Mouse (Mus musculus) heart, embryonic 11.5 days (tissue): ENCODE measurements around the gene Desi2. TPM values are rescaled to one million over a fixed set of nuclear protein-coding genes. Genes with fewer than 3 reads are reported as not detected.
"Not testable (repeated sequence)": the region's sequence is repeated elsewhere in the genome, so short reads cannot be mapped to it uniquely, and the experiment has no call there.

Experiments used
- ATAC-seq: fragments of 200-750 bp; cut with Nextera tagmentation; replicated peaks from 2 replicates; pipeline ENCODE4 v1.8.0; 2017; ENCODE audit warnings: moderate library complexity; ENCODE audit not compliant: insufficient number of reproducible peaks, low FRiP score, low TSS enrichment
- H3K27ac ChIP-seq: fragments of 300-500 bp; sonication (generic); 2 replicates; pipeline ENCODE4 v1.5.1; 2014; ENCODE audit warnings: mild to moderate bottlenecking, low read depth, low read length
- H3K27me3 ChIP-seq: fragments of 300-500 bp; sonication (generic); 2 replicates; pipeline ENCODE4 v1.6.1; 2014; ENCODE audit warnings: mild to moderate bottlenecking, low read length, mixed read lengths; ENCODE audit not compliant: control insufficient read depth, insufficient read depth
- H3K36me3 ChIP-seq: fragments of 300-500 bp; sonication (generic); 2 replicates; pipeline ENCODE4 v1.6.1; 2014; ENCODE audit warnings: mild to moderate bottlenecking, low read length, moderate library complexity, mixed read lengths; ENCODE audit not compliant: control insufficient read depth, insufficient read depth
- H3K4me1 ChIP-seq: fragments of 300-500 bp; sonication (generic); 2 replicates; pipeline ENCODE4 v1.6.1; 2014; ENCODE audit warnings: low read length; ENCODE audit not compliant: control insufficient read depth, insufficient read depth
- H3K4me2 ChIP-seq: fragments of 300-500 bp; sonication (generic); 2 replicates; pipeline ENCODE4 v1.6.1; 2014; ENCODE audit warnings: mild to moderate bottlenecking, moderate library complexity
- H3K4me3 ChIP-seq: fragments of 300-500 bp; sonication (generic); 2 replicates; pipeline ENCODE4 v1.5.1; 2014; ENCODE audit warnings: low read depth, low read length
- H3K9ac ChIP-seq: fragments of 300-500 bp; sonication (generic); 2 replicates; pipeline ENCODE4 v1.6.1; 2014; ENCODE audit warnings: mild to moderate bottlenecking, low read depth, low read length, moderate library complexity
- H3K9me3 ChIP-seq: fragments of 300-500 bp; sonication (generic); replicated peaks from 2 replicates; pipeline ENCODE4 v1.6.1; 2016; ENCODE audit warnings: low read length; ENCODE audit not compliant: control insufficient read depth
- WGBS: fragments of 180-500 bp; shearing (Covaris S2); extraction: QIAGEN DNeasy Blood & Tissue Kit; methylation state at CpG from one replicate; pipeline ENCODE4 v1.1.7; 2014; ENCODE audit not compliant: insufficient replicate concordance; 5-methylcytosine and 5-hydroxymethylcytosine counted together
- polyA plus RNA-seq: library from polyadenylated mRNA; unstranded; fragments of >200 nt; fragmentation: Nextera tagmentation; extraction: Ambion mirVana; gene quantifications from 2 replicates; pipeline ENCODE4 v1.2.1, GENCODE M21; 2014

The Desi2 gene
- polyA plus RNA-seq, 1 experiment from 2014 or later = 22.3 TPM

DNA sequence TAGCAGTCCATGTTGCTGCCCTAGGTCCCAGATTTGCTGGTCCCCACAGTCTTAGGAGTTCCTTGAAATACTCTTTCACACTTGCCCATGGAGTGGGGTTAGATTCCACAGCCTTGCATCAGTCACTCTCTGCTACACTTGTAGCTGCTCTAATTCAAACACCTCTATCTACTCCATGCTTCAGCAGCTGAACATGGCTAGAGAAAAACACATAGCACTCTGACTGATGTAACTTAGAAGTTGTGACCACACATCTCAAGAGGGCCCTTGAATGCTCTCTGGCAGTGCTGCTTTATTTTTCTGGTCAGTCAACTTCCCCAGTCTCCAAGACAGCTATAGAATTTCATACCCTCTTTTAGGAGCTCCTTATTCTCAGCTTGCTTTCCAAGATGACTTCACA, 22.7 kb downstream of the Desi2 start:
- ATAC-seq = no peak

GRCm38 (mm10) chr1:178217157-178217556, 29.9 kb downstream of the Desi2 start:
- H3K36me3 ChIP-seq = no peaks in the 10 kb centered on the region

More for the DNA sequence above, 22.7 kb downstream of the Desi2 start:
- Histone ChIP-seq H3K36me3 (no peaks in the 10 kb centered on the region), H3K9me3 (no peaks in the 10 kb centered on the region), H3K27me3 (no peaks in the 10 kb centered on the region), H3K27ac (no peak overlapping the region), H3K4me1 (peaks cover 4% of the 10 kb centered on the region; the same call in 1 of the 2 replicates), H3K4me2 (no peak overlapping the region), H3K9ac (no peak overlapping the region), H3K4me3 (no peak overlapping the region)

DNA sequence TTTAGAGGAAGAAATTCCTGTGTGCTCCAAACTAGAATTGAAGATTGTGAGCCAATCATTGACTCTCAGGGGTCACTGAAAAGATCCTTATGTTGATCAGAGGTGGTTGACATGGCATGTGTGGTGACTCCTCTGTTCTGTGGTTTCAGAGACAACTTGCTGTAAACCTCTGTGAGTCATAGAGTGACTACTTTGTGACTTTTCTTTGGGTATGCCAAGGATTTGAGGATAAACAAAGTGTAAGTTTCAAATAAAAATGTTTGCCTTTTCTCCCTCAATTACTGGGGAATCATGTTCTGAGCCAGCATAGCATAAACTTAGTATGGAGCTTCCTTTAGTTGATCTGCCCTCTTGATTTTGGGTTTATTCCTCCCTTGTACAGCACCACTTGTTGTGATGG, 31.1 kb downstream of the Desi2 start:
- no peak for ATAC-seq
- no peak overlapping the region for H3K4me3 ChIP-seq
- no peaks in the 10 kb centered on the region for H3K9me3 ChIP-seq
- peak overlapping the region; percentile 10; the same call in 1 of the 2 replicates for H3K27ac ChIP-seq
- no peaks in the 10 kb centered on the region for H3K27me3 ChIP-seq
- no peak overlapping the region for H3K4me2 ChIP-seq
- no peak overlapping the region for H3K9ac ChIP-seq
- H3K4me1 ChIP-seq = 0 out of 2 replicates have a peak, but pooled peaks cover 2% of the 10 kb centered on the region
- no peaks in the 10 kb centered on the region for H3K36me3 ChIP-seq

More at GRCm38 (mm10) chr1:178217157-178217556, 29.9 kb downstream of the Desi2 start:
- H3K9me3 ChIP-seq = no peaks in the 10 kb centered on the region
- H3K4me2 ChIP-seq = no peak overlapping the region
- no peaks in the 10 kb centered on the region for H3K27me3 ChIP-seq
- no peak overlapping the region for H3K27ac ChIP-seq
- H3K4me1 ChIP-seq = 0 out of 2 replicates have a peak, but pooled peaks cover 2% of the 10 kb centered on the region
- H3K4me3 ChIP-seq = no peak overlapping the region
- ATAC-seq = no peak
- H3K9ac ChIP-seq = no peak overlapping the region

GRCm38 (mm10) chr1:178219166-178220077, 32.2 kb downstream of the Desi2 start:
- WGBS = 54% methylated on average over 5 of the region's 5 CpGs
- Histone ChIP-seq H3K9ac (no peak overlapping the region), H3K9me3 (no peaks in the 10 kb centered on the region), H3K36me3 (no peaks in the 10 kb centered on the region), H3K27ac (peak overlapping the region; percentile 86), H3K4me1 (0 out of 2 replicates have a peak, but pooled peaks cover 2% of the 10 kb centered on the region), H3K27me3 (no peaks in the 10 kb centered on the region), H3K4me3 (no peak overlapping the region), H3K4me2 (peak overlapping the region; percentile 39)
- ATAC-seq = no peak

GRCm38 (mm10) chr1:178228888-178229287, 41.7 kb downstream of the Desi2 start:
- H3K4me1 ChIP-seq, H3K27me3 ChIP-seq, H3K4me3 ChIP-seq, H3K27ac ChIP-seq, ATAC-seq, H3K4me2 ChIP-seq, H3K9ac ChIP-seq: not testable (repeated sequence)
- peaks cover 20% of the 10 kb centered on the region for H3K9me3 ChIP-seq
- H3K36me3 ChIP-seq = peaks cover 22% of the 10 kb centered on the region
- 77% methylated on average over 4 of the region's 4 CpGs for WGBS

DNA sequence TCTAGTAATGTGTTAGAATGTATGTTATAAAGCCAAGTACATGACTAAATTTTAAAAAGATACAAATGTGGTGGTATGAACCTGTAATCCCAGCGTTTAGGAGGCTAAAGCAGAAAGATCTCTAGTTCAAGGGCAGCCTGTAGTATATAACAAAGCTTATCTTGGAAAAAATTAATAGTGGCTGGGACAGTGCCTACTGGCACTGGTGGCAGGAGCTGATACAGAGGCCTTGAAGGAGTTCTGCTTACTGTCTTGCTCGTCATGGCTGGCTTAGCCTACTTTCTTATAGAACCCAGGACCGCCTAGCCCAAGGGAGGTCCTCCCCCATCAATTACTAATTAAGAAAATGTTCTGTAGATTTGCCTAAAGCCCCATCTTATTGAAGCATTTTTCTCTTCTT, 46.9 kb downstream of the Desi2 start:
- WGBS = 78% methylated on average over 3 of the region's 3 CpGs
- H3K36me3 ChIP-seq = peaks cover 2% of the 10 kb centered on the region; the same call in 1 of the 2 replicates
- ATAC-seq = no peak
- no peak overlapping the region for H3K4me3 ChIP-seq
- H3K27ac ChIP-seq = no peak overlapping the region
- no peak overlapping the region for H3K4me2 ChIP-seq
- H3K9me3 ChIP-seq = no peaks in the 10 kb centered on the region; the same call in 1 of the 2 replicates
- H3K4me1 ChIP-seq = peaks cover 9% of the 10 kb centered on the region
- no peak overlapping the region for H3K9ac ChIP-seq
- H3K27me3 ChIP-seq = no peaks in the 10 kb centered on the region

- H3K4me1 ChIP-seq = peaks cover 9% of the 10 kb centered on the region
- no peaks in the 10 kb centered on the region for H3K9me3 ChIP-seq
- peak overlapping the region; percentile 57 for H3K27ac ChIP-seq
- H3K4me3 ChIP-seq = no peak overlapping the region
- H3K27me3 ChIP-seq = no peaks in the 10 kb centered on the region
- ATAC-seq = no peak
- 0 out of 2 replicates have a peak, but pooled peaks cover 2% of the 10 kb centered on the region for H3K36me3 ChIP-seq
- 0 out of 2 replicates have a peak overlapping the region, but pooled peaks have one; percentile 22 for H3K4me2 ChIP-seq
- WGBS = 58% methylated on average over 2 of the region's 2 CpGs
- H3K9ac ChIP-seq = no peak overlapping the region
These were observed 48.8 kb downstream of the Desi2 start for GRCm38 (mm10) chr1:178235919-178236466.

- no peak overlapping the region for H3K9ac ChIP-seq
- H3K36me3 ChIP-seq = peaks cover 6% of the 10 kb centered on the region; the same call in 1 of the 2 replicates
- H3K4me1 ChIP-seq = peaks cover 9% of the 10 kb centered on the region
- no peak for ATAC-seq
- no peak overlapping the region for H3K4me3 ChIP-seq
- no peaks in the 10 kb centered on the region for H3K27me3 ChIP-seq
- H3K4me2 ChIP-seq = no peak overlapping the region
- WGBS = 55% methylated on average over 1 of the region's 1 CpGs
- no peaks in the 10 kb centered on the region for H3K9me3 ChIP-seq
- no peak overlapping the region for H3K27ac ChIP-seq
These were observed 51.5 kb downstream of the Desi2 start for GRCm38 (mm10) chr1:178238676-178239075.
